Mouse (Mus musculus) retina, embryonic 14.5 days (tissue): ENCODE measurements around the gene Timm50.

Source experiments
- DNase-seq: peaks from one replicate; pipeline ENCODE4 v3.0.0-alpha.2; 2015; ENCODE audit warnings: low spot score

Gene Timm50

DNA sequence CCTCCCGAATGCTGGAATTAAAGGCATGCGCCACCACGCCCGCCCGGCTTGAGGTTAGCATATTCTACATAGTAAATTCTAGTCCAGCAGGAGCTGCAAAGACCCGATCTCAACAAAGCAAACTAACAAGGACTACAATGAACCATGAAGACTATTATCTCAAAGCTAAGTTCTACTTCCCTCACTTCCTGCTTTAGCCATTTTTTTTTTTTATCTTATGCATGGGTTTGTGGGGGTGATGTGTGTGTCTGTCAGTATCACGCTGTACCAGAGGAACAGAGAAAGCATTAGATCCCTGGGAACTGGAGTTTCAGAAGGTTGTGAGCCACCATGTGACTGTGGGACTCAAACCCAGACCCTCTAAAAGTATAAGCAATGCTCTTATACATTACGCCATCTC lies 13.4 kb upstream of the Timm50 start:
- DNase-seq: no peak

- DNase-seq: no peak
These were observed 10.3 kb upstream of the Timm50 start for GRCm38 (mm10) chr7:28321974-28322720.

DNA sequence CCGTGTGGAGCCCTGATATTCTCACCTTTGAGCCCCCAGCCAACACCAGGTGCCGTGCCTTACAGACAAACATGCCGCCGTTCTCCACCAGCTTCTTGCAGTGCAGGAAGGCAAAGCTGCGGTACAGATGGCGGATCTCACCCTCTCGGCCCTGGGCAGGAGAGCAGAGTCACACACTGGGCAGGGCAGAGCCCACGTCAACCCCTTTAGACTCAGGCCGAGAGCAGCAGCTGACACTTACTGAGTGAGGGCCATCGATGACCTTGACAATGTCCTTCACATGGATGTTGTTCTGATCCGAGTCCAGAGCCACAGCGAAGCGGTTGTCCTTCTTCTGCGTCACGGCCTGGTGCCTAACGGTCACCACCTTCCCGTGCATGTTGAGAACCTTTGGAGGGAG lies 6.8 kb upstream of the Timm50 start:
- DNase-seq: no peak

- no peak for DNase-seq
These were observed 6.2 kb upstream of the Timm50 start for GRCm38 (mm10) chr7:28318036-28318435.

GRCm38 (mm10) chr7:28311151-28311925 lies 534 bp downstream of the Timm50 start:
- DNase-seq: peak; percentile 15

DNA sequence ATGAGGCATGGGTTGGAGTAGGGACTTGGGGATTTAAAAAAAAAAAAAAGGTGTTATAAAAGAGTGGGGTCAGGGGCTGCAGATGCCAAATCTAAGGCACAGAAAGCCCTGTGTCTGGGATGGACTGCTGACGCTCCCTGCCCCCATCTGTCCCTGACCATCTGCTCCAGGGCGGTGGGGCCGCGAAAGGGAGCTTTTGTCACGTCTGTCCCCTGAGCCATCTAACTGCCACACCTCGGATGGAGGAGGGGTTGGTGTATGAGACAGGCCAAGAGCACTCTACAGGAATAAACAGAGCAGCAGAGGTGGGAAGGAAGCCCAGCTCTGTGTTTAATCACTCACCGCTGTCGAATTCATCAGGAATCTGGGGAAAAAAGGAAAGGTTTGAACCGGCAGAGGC lies 2.1 kb downstream of the Timm50 start:
- DNase-seq: peak; percentile 57

DNA sequence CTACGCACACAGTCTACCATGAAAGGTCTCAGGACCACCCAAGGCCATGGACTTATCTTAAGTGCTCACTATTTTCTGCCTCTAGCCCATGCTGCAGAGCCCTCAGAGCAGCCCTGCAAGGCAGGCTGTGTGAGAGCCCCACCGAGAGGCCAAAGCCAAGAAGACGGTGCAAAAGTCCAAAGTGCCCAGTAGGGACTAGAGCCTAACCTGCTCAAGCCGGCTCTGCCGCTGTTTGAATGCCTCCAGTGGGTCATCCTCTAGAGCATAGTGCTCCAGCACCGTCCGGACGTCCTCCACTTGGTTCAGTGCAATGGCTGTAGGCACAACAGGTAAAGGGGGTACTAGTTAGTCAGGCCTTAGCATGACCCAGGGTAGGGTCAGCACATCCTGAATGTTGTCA lies 5.7 kb downstream of the Timm50 start:
- DNase-seq: no peak

DNA sequence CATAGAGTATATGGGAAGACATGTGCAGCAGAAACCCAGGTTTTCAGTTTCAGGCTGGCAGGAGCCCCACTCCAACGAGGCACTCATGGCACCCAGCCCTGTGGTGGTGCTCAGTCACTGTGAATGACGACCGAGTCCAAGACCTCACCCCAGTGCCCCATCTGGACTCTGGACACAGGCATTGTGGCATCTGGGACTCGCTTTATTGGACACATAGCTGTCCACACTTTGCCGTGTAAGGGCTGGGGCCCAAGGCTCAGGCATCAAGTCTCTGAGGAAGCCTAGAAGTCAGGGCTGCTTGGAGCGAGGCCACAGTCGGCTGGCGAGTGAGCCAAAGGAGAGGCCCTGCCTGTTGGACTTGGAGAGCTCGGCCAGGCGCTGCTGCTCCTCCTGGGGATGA lies 6.2 kb downstream of the Timm50 start:
- no peak for DNase-seq

- peak; percentile 83 for DNase-seq
These were observed 10.0 kb downstream of the Timm50 start, which contains the start of gene Dll3 for GRCm38 (mm10) chr7:28301616-28302433. TSS of gene Dll3 (minus strand) at chr7:28302238.

- peak; percentile 86 for DNase-seq
These were observed 12.8 kb downstream of the Timm50 start for GRCm38 (mm10) chr7:28298837-28299625.

GRCm38 (mm10) chr7:28294481-28294880 lies 17.4 kb downstream of the Timm50 start:
- peak; percentile 80 for DNase-seq

- peak; percentile 65 for DNase-seq
These were observed 21.0 kb downstream of the Timm50 start, which contains the start of gene Selenov for GRCm38 (mm10) chr7:28290638-28291590. TSS of gene Selenov (minus strand) at chr7:28291186.

DNA sequence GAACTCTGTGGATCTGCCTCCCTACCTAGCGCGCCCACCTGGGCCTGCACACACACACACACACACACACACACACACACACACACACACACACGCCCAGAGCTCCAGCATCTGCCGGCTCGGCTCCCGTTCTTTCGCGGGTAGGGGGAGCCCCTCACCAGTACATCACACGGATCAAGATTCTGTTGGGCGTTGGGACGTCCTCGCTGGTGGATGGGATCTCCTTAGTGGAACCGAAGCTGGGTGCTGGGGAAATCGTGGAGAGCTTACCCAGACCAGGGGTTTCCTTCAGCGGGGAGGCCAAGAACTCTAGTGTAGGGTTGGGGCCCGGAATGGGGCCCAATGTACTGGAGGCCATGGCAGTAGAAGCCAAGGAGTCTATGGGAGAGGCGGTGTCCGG lies 21.7 kb downstream of the Timm50 start:
- DNase-seq: peak; percentile 39

GRCm38 (mm10) chr7:28280630-28281029 lies 31.2 kb downstream of the Timm50 start:
- no peak for DNase-seq

DNA sequence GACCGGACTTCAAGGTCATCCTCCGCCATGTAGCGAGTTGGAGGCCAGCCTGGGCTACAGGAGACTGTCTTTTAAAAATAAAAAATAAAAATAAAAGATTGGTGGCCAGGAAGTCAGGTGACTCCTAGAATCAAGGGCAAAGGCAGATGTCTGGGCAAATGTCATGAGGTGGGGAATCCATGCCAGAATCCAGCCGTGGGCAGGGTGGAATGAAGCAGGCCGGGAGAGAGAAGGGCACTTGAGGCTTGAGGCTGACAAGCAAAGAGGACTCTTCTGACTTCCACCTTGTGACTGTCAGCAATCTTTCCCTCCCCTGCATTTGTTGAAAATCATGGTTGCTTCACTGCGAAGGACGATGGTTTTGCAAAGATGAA lies 33.6 kb downstream of the Timm50 start:
- DNase-seq: no peak

DNA sequence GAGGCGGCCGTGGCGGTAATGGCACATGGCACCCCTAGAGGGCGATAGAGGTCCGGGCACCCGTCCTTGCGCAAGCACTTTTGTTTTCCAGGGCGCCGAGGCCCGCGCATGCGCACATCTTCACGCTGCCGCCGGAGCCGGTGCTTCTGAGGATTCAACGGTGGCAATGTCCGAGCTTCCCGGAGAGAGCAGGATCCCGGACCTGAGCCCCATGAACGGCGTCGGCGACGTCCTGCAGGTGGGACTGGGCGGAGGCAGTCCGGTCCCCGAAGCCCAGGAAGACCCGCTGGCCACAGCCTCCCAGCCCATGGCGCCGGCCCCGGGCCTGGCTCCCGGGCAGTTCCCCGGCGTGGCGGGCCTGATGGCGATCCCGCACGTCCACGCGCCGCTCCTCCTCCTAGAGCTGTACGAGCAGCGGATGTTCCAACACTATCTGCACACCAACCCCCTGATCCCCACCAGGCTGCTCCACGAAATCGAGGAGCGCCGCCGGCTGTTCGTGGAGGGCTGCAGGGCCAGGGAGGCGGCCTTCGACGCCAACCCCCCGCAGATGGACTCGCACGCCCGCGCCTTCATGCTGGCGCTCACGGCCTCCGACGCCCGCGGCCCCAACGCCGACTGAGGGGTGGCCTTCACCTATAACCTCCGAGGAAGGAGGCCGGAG lies 34.1 kb downstream of the Timm50 start, which contains the start of gene Eid2b:
Gene Eid2b (plus strand): TSS at position 125 of the 664 bp plus-strand sequence.
- DNase-seq: peak; percentile 98

DNA sequence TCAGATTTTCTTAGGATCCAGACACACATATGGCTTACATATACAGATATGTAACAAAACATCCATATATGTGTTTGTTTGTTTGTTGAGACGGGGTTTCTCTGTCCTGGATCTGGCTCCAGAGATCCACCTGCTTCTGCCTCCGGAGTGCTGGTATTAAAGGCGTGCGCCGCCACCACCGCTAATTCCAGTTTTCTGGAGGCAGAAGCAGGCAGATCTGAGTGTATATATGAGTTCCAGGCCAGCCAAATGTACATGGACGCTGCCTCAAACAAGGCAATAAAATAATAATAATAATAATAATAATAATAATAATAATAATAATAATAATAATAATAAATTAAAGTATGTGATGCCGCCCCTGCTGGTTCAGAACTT lies 34.6 kb downstream of the Timm50 start:
- DNase-seq: no peak

GRCm38 (mm10) chr7:28271761-28272160 lies 40.1 kb downstream of the Timm50 start:
- DNase-seq: no peak

GRCm38 (mm10) chr7:28269355-28269754 lies 42.5 kb downstream of the Timm50 start:
- peak; percentile 46 for DNase-seq

GRCm38 (mm10) chr7:28268576-28268975 lies 43.3 kb downstream of the Timm50 start:
- no peak for DNase-seq
